25 mouse cellular contexts compared by ENCODE assay signal in genomic region chr19:57546519-57546918, GRCm38 (mm10).
DNase-seq lines count a peak whose midpoint lies in the region; ATAC-seq and TF ChIP-seq lines count a peak whose summit lies in the region.
"Had no signal": no experiment of that assay in that cellular context is flagged by ENCODE, and none has a peak within 500 bp of the region (broad histone marks: within the 10 kb centered on the region; RNA-seq: fewer than 3 reads in every experiment).

No protein-coding gene starts in this region.

- peaks cover 4% of the 10 kb centered on the region for H3K4me1 ChIP-seq in intestine, embryonic 14.5 days (replicated peaks; ENCODE audit: control insufficient read depth, insufficient read depth, low read length)
- 0 out of 2 replicates have a peak, but pooled peaks cover 4% of the 10 kb centered on the region for H3K4me1 ChIP-seq in intestine, embryonic 15.5 days (replicated peaks)
- H3K4me1 ChIP-seq in neural tube, embryonic 14.5 days (ENCODE audit: control insufficient read depth, insufficient read depth, low read length) = peaks cover 12% of the 10 kb centered on the region; the same call in 1 of the 2 replicates

- H3K9me3 ChIP-seq in intestine, embryonic 14.5 days (ENCODE audit: control insufficient read depth, low read length) = no peaks in the 10 kb centered on the region
- H3K9me3 ChIP-seq in intestine, embryonic 15.5 days = no peaks in the 10 kb centered on the region
- H3K9me3 ChIP-seq in neural tube, embryonic 14.5 days (ENCODE audit: control insufficient read depth, low read length) = no peaks in the 10 kb centered on the region
- H3K9me3 ChIP-seq: embryonic facial prominence, embryonic 10.5 days; embryonic facial prominence, embryonic 15.5 days; forebrain, embryonic 12.5 days; heart, embryonic 13.5 days; hindbrain, embryonic 15.5 days; limb, embryonic 10.5 days; limb, embryonic 15.5 days; midbrain, embryonic 12.5 days had no signal

- intact Hi-C loops in left cerebral cortex, adult 2 months (cut with DNase I) = no loop called here
- intact Hi-C loops in left cerebral cortex, postnatal 14 days (cut with DNase I) = no loop called here

- no peak overlapping the region for H3K9ac ChIP-seq in intestine, embryonic 14.5 days (ENCODE audit: low read length)
- no peak overlapping the region for H3K9ac ChIP-seq in intestine, embryonic 15.5 days
- H3K9ac ChIP-seq in neural tube, embryonic 14.5 days (replicated peaks; ENCODE audit: low read depth, low read length) = no peak overlapping the region
- H3K9ac ChIP-seq: embryonic facial prominence, embryonic 15.5 days; forebrain, embryonic 12.5 days; forebrain, postnatal 0 days; heart, embryonic 13.5 days; hindbrain, embryonic 15.5 days; limb, embryonic 15.5 days; midbrain, embryonic 12.5 days had no signal

- DNase-seq in intestine, embryonic 14.5 days (ENCODE audit: low spot score) = peak; percentile 43
- no peak for DNase-seq in left cerebral cortex, adult 2 months (ENCODE audit: extremely low spot score in 1 of 2, low spot score in 2 of 2)
- no peak for DNase-seq in left cerebral cortex, postnatal 14 days (ENCODE audit: low spot score in 2 of 2)
- DNase-seq in neural tube, embryonic 10.5 days (ENCODE audit: extremely low spot score, low spot score) = no peak
- DNase-seq in embryo, embryonic 9.5 days (ENCODE audit: extremely low spot score) = no peak
- DNase-seq: adrenal gland, postnatal 10 days; cerebellum, adult 11-12 months; cerebellum, adult 9-11 months; forebrain, postnatal 0 days; gastrocnemius, postnatal 10 days; heart, postnatal 10 days; kidney, adult 11 months; kidney, postnatal 14 days; right cerebral cortex, postnatal 4 days had no signal

- no peak for ATAC-seq in intestine, embryonic 14.5 days (replicated peaks; ENCODE audit: low FRiP score, low TSS enrichment, low read depth)
- ATAC-seq in intestine, embryonic 15.5 days = no peak
- no peak for ATAC-seq in neural tube, embryonic 14.5 days (ENCODE audit: low read depth)
- ATAC-seq: forebrain, postnatal 0 days; Patski had no signal

- WGBS in intestine, embryonic 14.5 days = 75% methylated on average over 10 of the region's 10 CpGs
- 77% methylated on average over 10 of the region's 10 CpGs for WGBS in intestine, embryonic 15.5 days
- 69% methylated on average over 10 of the region's 10 CpGs for WGBS in neural tube, embryonic 14.5 days

- no peak overlapping the region for H3K4me3 ChIP-seq in intestine, embryonic 14.5 days (ENCODE audit: low read depth, low read length)
- no peak overlapping the region for H3K4me3 ChIP-seq in intestine, embryonic 15.5 days (replicated peaks)
- H3K4me3 ChIP-seq in left cerebral cortex, adult 2 months = no peak overlapping the region
- H3K4me3 ChIP-seq in neural tube, embryonic 14.5 days (ENCODE audit: low read depth, low read length) = no peak overlapping the region
- H3K4me3 ChIP-seq: embryonic facial prominence, embryonic 10.5 days; embryonic facial prominence, embryonic 15.5 days; forebrain, embryonic 12.5 days; heart, embryonic 13.5 days; hindbrain, embryonic 15.5 days; limb, embryonic 10.5 days; limb, embryonic 15.5 days; midbrain, embryonic 12.5 days had no signal

- H3K4me2 ChIP-seq in intestine, embryonic 14.5 days (ENCODE audit: low read length) = no peak overlapping the region
- no peak overlapping the region for H3K4me2 ChIP-seq in intestine, embryonic 15.5 days (replicated peaks)
- H3K4me2 ChIP-seq in neural tube, embryonic 14.5 days (ENCODE audit: low read depth, low read length) = no peak overlapping the region
- H3K4me2 ChIP-seq: embryonic facial prominence, embryonic 15.5 days; forebrain, embryonic 12.5 days; heart, embryonic 13.5 days; hindbrain, embryonic 15.5 days; limb, embryonic 15.5 days; midbrain, embryonic 12.5 days had no signal

- no peak for TF ChIP-seq CTCF in left cerebral cortex, adult 2 months (IDR thresholded peaks at IDR 0.05)

- H3K36me3 ChIP-seq in intestine, embryonic 14.5 days (ENCODE audit: control insufficient read depth, insufficient read depth, low read length) = no peaks in the 10 kb centered on the region
- H3K36me3 ChIP-seq in intestine, embryonic 15.5 days = no peaks in the 10 kb centered on the region
- H3K36me3 ChIP-seq in neural tube, embryonic 14.5 days (ENCODE audit: control insufficient read depth, insufficient read depth, low read length) = no peaks in the 10 kb centered on the region
- H3K36me3 ChIP-seq: embryonic facial prominence, embryonic 10.5 days; embryonic facial prominence, embryonic 15.5 days; forebrain, embryonic 12.5 days; heart, embryonic 13.5 days; hindbrain, embryonic 15.5 days; limb, embryonic 10.5 days; limb, embryonic 15.5 days; midbrain, embryonic 12.5 days had no signal

- no peak overlapping the region for H3K27ac ChIP-seq in intestine, embryonic 14.5 days (ENCODE audit: low read depth)
- H3K27ac ChIP-seq in intestine, embryonic 15.5 days = no peak overlapping the region
- peak overlapping the region; percentile 57 for H3K27ac ChIP-seq in left cerebral cortex, adult 2 months
- H3K27ac ChIP-seq in neural tube, embryonic 14.5 days (ENCODE audit: low read depth, low read length) = peak overlapping the region; percentile 34; the same call in 1 of the 2 replicates
- H3K27ac ChIP-seq: embryonic facial prominence, embryonic 10.5 days; embryonic facial prominence, embryonic 15.5 days; forebrain, embryonic 12.5 days; heart, embryonic 13.5 days; hindbrain, embryonic 15.5 days; limb, embryonic 10.5 days; limb, embryonic 15.5 days; midbrain, embryonic 12.5 days had no signal

- no peaks in the 10 kb centered on the region for H3K27me3 ChIP-seq in intestine, embryonic 14.5 days (replicated peaks; ENCODE audit: control insufficient read depth, insufficient read depth, low read length)
- no peaks in the 10 kb centered on the region for H3K27me3 ChIP-seq in intestine, embryonic 15.5 days (replicated peaks)
- no peaks in the 10 kb centered on the region for H3K27me3 ChIP-seq in neural tube, embryonic 14.5 days (ENCODE audit: control insufficient read depth, insufficient read depth, low read length)
- H3K27me3 ChIP-seq: embryonic facial prominence, embryonic 15.5 days; forebrain, embryonic 12.5 days; heart, embryonic 13.5 days; hindbrain, embryonic 15.5 days; limb, embryonic 15.5 days had no signal

Comparison
In these comparisons a context has a peak if more than half of its experiments do, and no peak if none do; other contexts are left out.
1. H3K27ac ChIP-seq: peak in left cerebral cortex, adult 2 months (single experiment) and neural tube, embryonic 14.5 days (single experiment); none in intestine, embryonic 14.5 days (single experiment) and intestine, embryonic 15.5 days (single experiment).